Mouse (Mus musculus): ENCODE results near the gene Atp4b.

GRCm38 (mm10) chr8:13382999-13383398 lies 13.6 kb downstream of the Atp4b start:
- no peak for TF ChIP-seq CTCF (IDR thresholded peaks at IDR 0.05; ENCODE audit: low read depth)
- TF ChIP-seq EP300 (IDR thresholded peaks at IDR 0.05; ENCODE audit: low read depth) = no peak

Measured in heart, postnatal 0 days (tissue).